Mouse (Mus musculus) urinary bladder, postnatal 4 days (tissue): Measurements from ENCODE around the gene Lat.
A peak's percentile ranks its signal among the peaks of the same experiment; 100 is the strongest.
"Not testable (repeated sequence)": the region's sequence is repeated elsewhere in the genome, so short reads cannot be mapped to it uniquely, and the experiment has no call there.

ENCODE experiments used
- DNase-seq, 2 experiments: peaks; one replicate each; pipeline ENCODE4 v3.0.0; 2021 to 2022; ENCODE audit warnings: low spot score in 2 of 2

The Lat gene

GRCm38 (mm10) chr7:126369393-126369792 lies at the start of gene Lat:
Gene Lat (minus strand): TSS chr7:126369570.
- no peak for DNase-seq

GRCm38 (mm10) chr7:126418496-126418895 lies 49.1 kb upstream of the Lat start:
- no peak for DNase-seq

GRCm38 (mm10) chr7:126417606-126418005 lies 48.2 kb upstream of the Lat start:
- no peak for DNase-seq

- no peak for DNase-seq
Observed at GRCm38 (mm10) chr7:126417045-126417444, 47.7 kb upstream of the Lat start.

GRCm38 (mm10) chr7:126416615-126417014 lies 47.2 kb upstream of the Lat start:
- DNase-seq: no peak

- DNase-seq: no peak
Observed at GRCm38 (mm10) chr7:126414725-126415124, 45.4 kb upstream of the Lat start, which contains the start of gene Cd19. Gene Cd19 (minus strand): TSS chr7:126414889.

- DNase-seq: no peak
Observed at GRCm38 (mm10) chr7:126411061-126411460, 41.7 kb upstream of the Lat start.

- DNase-seq: no peak
Observed at GRCm38 (mm10) chr7:126408686-126409085, 39.3 kb upstream of the Lat start.

GRCm38 (mm10) chr7:126402518-126402917 lies 33.1 kb upstream of the Lat start:
- not testable (repeated sequence) for DNase-seq

- peak; percentile 63 to 84 for DNase-seq
Observed at GRCm38 (mm10) chr7:126399548-126399947, 30.2 kb upstream of the Lat start.

GRCm38 (mm10) chr7:126397822-126398221 lies 28.5 kb upstream of the Lat start:
- DNase-seq: no peak

- DNase-seq: no peak
Observed at GRCm38 (mm10) chr7:126397221-126397620, 27.9 kb upstream of the Lat start.

GRCm38 (mm10) chr7:126396298-126397119 lies 27.1 kb upstream of the Lat start, which contains the start of gene Nfatc2ip:
Gene Nfatc2ip (minus strand): TSS chr7:126396737.
- peak; percentile 90 for DNase-seq

- DNase-seq: not testable (repeated sequence)
Observed at GRCm38 (mm10) chr7:126392086-126392884, 22.9 kb upstream of the Lat start.

GRCm38 (mm10) chr7:126388185-126388584 lies 18.8 kb upstream of the Lat start:
- DNase-seq: no peak

- DNase-seq: no peak
Observed at GRCm38 (mm10) chr7:126383565-126383964, 14.2 kb upstream of the Lat start.

GRCm38 (mm10) chr7:126377278-126378158 lies 8.1 kb upstream of the Lat start, which contains the start of gene Spns1:
Gene Spns1 (minus strand): TSS chr7:126377450.
- DNase-seq: peak; percentile 89 to 94

- no peak for DNase-seq
Observed at GRCm38 (mm10) chr7:126376903-126377277, 7.5 kb upstream of the Lat start.

GRCm38 (mm10) chr7:126375012-126375411 lies 5.6 kb upstream of the Lat start:
- DNase-seq: no peak

- DNase-seq: no peak
Observed at GRCm38 (mm10) chr7:126374526-126374925, 5.2 kb upstream of the Lat start.

- DNase-seq: no peak
Observed at GRCm38 (mm10) chr7:126373007-126373406, 3.6 kb upstream of the Lat start.

- DNase-seq: no peak
Observed at GRCm38 (mm10) chr7:126368367-126368766, 1.0 kb downstream of the Lat start.
